Comparison of ENCODE assay signal across 13 mouse cellular contexts in genomic region chr6:72292972-72293651, GRCm38 (mm10). TPM values are rescaled to one million over a fixed set of nuclear protein-coding genes. Genes with fewer than 3 reads are reported as not detected.
DNase-seq lines count a peak whose midpoint lies in the region; ATAC-seq and TF ChIP-seq lines count a peak whose summit lies in the region.
"Had no signal": no experiment of that assay in that cellular context is flagged by ENCODE, and none has a peak within 500 bp of the region (broad histone marks: within the 10 kb centered on the region; RNA-seq: fewer than 3 reads in every experiment).

No protein-coding gene starts in this region.

- H3K4me1 ChIP-seq in megakaryocyte, embryonic 14.5 days, result peaks cover 71% of the 10 kb centered on the region
- peaks cover 18% of the 10 kb centered on the region; the same call in 1 of the 2 replicates for H3K4me1 ChIP-seq in liver, embryonic 13.5 days (replicated peaks)
- H3K4me1 ChIP-seq in stomach, postnatal 0 days (replicated peaks; ENCODE audit: control insufficient read depth, insufficient read depth), result no peaks in the 10 kb centered on the region

- TF ChIP-seq CTCF in stomach, postnatal 0 days (IDR thresholded peaks at IDR 0.05; ENCODE audit: low read depth), result no peak

- DNase-seq in kidney, adult 11 months, result peak; percentile 71
- DNase-seq in liver, embryonic 13.5 days, result no peak
- peak; percentile 73 for DNase-seq in stomach, postnatal 0 days (ENCODE audit: low spot score)
- DNase-seq in adrenal gland, adult 18-20 months (ENCODE audit: low spot score in 2 of 2), result no peak
- no peak for DNase-seq in gastrocnemius, postnatal 14 days
- DNase-seq: adrenal gland, adult 2 months; cerebellum, adult 11-12 months had no signal

- H3K9ac ChIP-seq in liver, embryonic 13.5 days, result no peak overlapping the region
- H3K9ac ChIP-seq in stomach, postnatal 0 days (ENCODE audit: low read length), result no peak overlapping the region

- 29% methylated on average over 12 of the region's 12 CpGs for WGBS in liver, embryonic 13.5 days (ENCODE audit: insufficient replicate concordance)
- 33% methylated on average over 12 of the region's 12 CpGs for WGBS in stomach, postnatal 0 days

- H3K9me3 ChIP-seq in megakaryocyte, embryonic 14.5 days, result peaks cover 6% of the 10 kb centered on the region; the same call in 1 of the 2 replicates
- H3K9me3 ChIP-seq in liver, embryonic 13.5 days (replicated peaks), result no peaks in the 10 kb centered on the region
- H3K9me3 ChIP-seq in stomach, postnatal 0 days (ENCODE audit: control insufficient read depth, low read length), result no peaks in the 10 kb centered on the region

- H3K27me3 ChIP-seq in megakaryocyte, embryonic 14.5 days (replicated peaks), result no peaks in the 10 kb centered on the region
- H3K27me3 ChIP-seq in liver, embryonic 13.5 days, result peaks cover 35% of the 10 kb centered on the region
- no peaks in the 10 kb centered on the region for H3K27me3 ChIP-seq in stomach, postnatal 0 days (ENCODE audit: control insufficient read depth, insufficient read depth, low read length)

- no peak for ATAC-seq in megakaryocyte, adult 5-6 weeks (ENCODE audit: poor library complexity, severe bottlenecking)
- ATAC-seq in liver, embryonic 13.5 days (ENCODE audit: low read depth), result peak; percentile 60
- ATAC-seq in stomach, postnatal 0 days (ENCODE audit: low FRiP score, low TSS enrichment), result peak; percentile 92
- ATAC-seq: hindbrain, embryonic 16.5 days had no signal

- intact Hi-C loops in gastrocnemius, postnatal 14 days (cut with DNase I; ENCODE audit: low total_unique reads), result no loop called here

- peak overlapping the region; percentile 67 for H3K27ac ChIP-seq in liver, embryonic 13.5 days
- H3K27ac ChIP-seq in stomach, postnatal 0 days (replicated peaks), result peak overlapping the region; percentile 78

- no peak for TF ChIP-seq EP300 in stomach, postnatal 0 days (optimal IDR thresholded peaks at IDR 0.05)

- H3K36me3 ChIP-seq in megakaryocyte, embryonic 14.5 days (replicated peaks; ENCODE audit: low read length), result no peaks in the 10 kb centered on the region
- no peaks in the 10 kb centered on the region for H3K36me3 ChIP-seq in liver, embryonic 13.5 days
- no peaks in the 10 kb centered on the region for H3K36me3 ChIP-seq in stomach, postnatal 0 days (ENCODE audit: control insufficient read depth, insufficient read depth, low read length)

- H3K4me3 ChIP-seq in megakaryocyte, embryonic 14.5 days (replicated peaks), result peak overlapping the region; percentile 66
- no peak overlapping the region for H3K4me3 ChIP-seq in liver, embryonic 13.5 days (replicated peaks)
- no peak overlapping the region for H3K4me3 ChIP-seq in stomach, postnatal 0 days (ENCODE audit: low read depth, low read length)

- H3K4me2 ChIP-seq in liver, embryonic 13.5 days, result no peak overlapping the region
- no peak overlapping the region for H3K4me2 ChIP-seq in stomach, postnatal 0 days (replicated peaks; ENCODE audit: low read depth)

RNA-seq across cellular contexts. Expression of gene Sftpb, which starts 11.3 kb away (rescaled TPM):
- polyA plus RNA-seq in megakaryocyte, embryonic 14.5 days (2012; ENCODE audit: insufficient read depth, low replicate concordance), result 2.7 and 3.5 TPM in 2 replicates
- 0.60 TPM in 1 of 2 replicates, not detected in the other for total RNA-seq in megakaryocyte, adult 5-6 weeks (2015)
- not detected in 2 replicates for total RNA-seq in megakaryocyte, adult 5-6 weeks (2017)
- not detected in 2 replicates for polyA plus RNA-seq in liver, embryonic 13.5 days (2015; fragmentation: Nextera tagmentation; extraction: Ambion mirVana)
- polyA plus RNA-seq in stomach, postnatal 0 days (2015; fragmentation: Nextera tagmentation; extraction: Ambion mirVana), result not detected in 2 replicates
- total RNA-seq in adrenal gland, adult 18-20 months (2021), result not detected
- total RNA-seq in gastrocnemius, postnatal 14 days (2021), result not detected
- total RNA-seq: adrenal gland, adult 2 months; ES-E14 had no signal
- polyA plus RNA-seq: embryonic facial prominence, embryonic 11.5 days; limb, embryonic 11.5 days had no signal

RNA-seq across cellular contexts. Expression of gene Usp39, which starts 51.9 kb away (rescaled TPM):
- 6.4 and 27.8 TPM in 2 replicates for polyA plus RNA-seq in megakaryocyte, embryonic 14.5 days (2012; ENCODE audit: insufficient read depth, low replicate concordance)
- total RNA-seq in megakaryocyte, adult 5-6 weeks (2015), result 36.8 and 42.1 TPM in 2 replicates
- total RNA-seq in megakaryocyte, adult 5-6 weeks (2017), result 71.7 and 77.1 TPM in 2 replicates
- 52.6 and 60.6 TPM in 2 replicates for polyA plus RNA-seq in liver, embryonic 13.5 days (2015; fragmentation: Nextera tagmentation; extraction: Ambion mirVana)
- 20.1 and 21.0 TPM in 2 replicates for polyA plus RNA-seq in stomach, postnatal 0 days (2015; fragmentation: Nextera tagmentation; extraction: Ambion mirVana)
- 10 to 100 TPM; 30.9 to 31.7 TPM for total RNA-seq in adrenal gland, adult 18-20 months (2021)
- total RNA-seq in gastrocnemius, postnatal 14 days (2021), result 10 to 100 TPM; 16.7 to 17.2 TPM

RNA-seq across cellular contexts. Expression of gene 0610030E20Rik, which starts 54.0 kb away (rescaled TPM):
- polyA plus RNA-seq in megakaryocyte, embryonic 14.5 days (2012; ENCODE audit: insufficient read depth, low replicate concordance), result 3.9 and 10.7 TPM in 2 replicates
- total RNA-seq in megakaryocyte, adult 5-6 weeks (2015), result 34.0 and 40.5 TPM in 2 replicates
- total RNA-seq in megakaryocyte, adult 5-6 weeks (2017), result 26.7 and 30.7 TPM in 2 replicates
- 14.5 and 17.7 TPM in 2 replicates for polyA plus RNA-seq in liver, embryonic 13.5 days (2015; fragmentation: Nextera tagmentation; extraction: Ambion mirVana)
- 19.6 and 20.5 TPM in 2 replicates for polyA plus RNA-seq in stomach, postnatal 0 days (2015; fragmentation: Nextera tagmentation; extraction: Ambion mirVana)
- total RNA-seq in adrenal gland, adult 18-20 months (2021), result 10 to 100 TPM; 24.2 to 33.2 TPM
- total RNA-seq in gastrocnemius, postnatal 14 days (2021), result 10 to 100 TPM; 11.4 TPM

RNA-seq across cellular contexts. Expression of gene Atoh8, which starts 57.7 kb away (rescaled TPM):
- 51.0 and 108 TPM in 2 replicates for polyA plus RNA-seq in megakaryocyte, embryonic 14.5 days (2012; ENCODE audit: insufficient read depth, low replicate concordance)
- 0.22 TPM in 1 of 2 replicates, not detected in the other for total RNA-seq in megakaryocyte, adult 5-6 weeks (2015)
- 0.51 TPM in 1 of 2 replicates, not detected in the other for total RNA-seq in megakaryocyte, adult 5-6 weeks (2017)
- polyA plus RNA-seq in liver, embryonic 13.5 days (2015; fragmentation: Nextera tagmentation; extraction: Ambion mirVana), result 0.86 and 1.1 TPM in 2 replicates
- polyA plus RNA-seq in stomach, postnatal 0 days (2015; fragmentation: Nextera tagmentation; extraction: Ambion mirVana), result 5.5 and 6.0 TPM in 2 replicates
- total RNA-seq in adrenal gland, adult 18-20 months (2021), result 1 to 10 TPM; 2.9 to 3.7 TPM
- total RNA-seq in gastrocnemius, postnatal 14 days (2021), result 1 to 10 TPM; 5.3 to 7.1 TPM

Comparison
In these comparisons a context has a peak if more than half of its experiments do, and no peak if none do; other contexts are left out.
1. DNase-seq: peak in kidney, adult 11 months (single experiment) and stomach, postnatal 0 days (single experiment); none in liver, embryonic 13.5 days (single experiment), adrenal gland, adult 18-20 months (0 of 2) and gastrocnemius, postnatal 14 days (single experiment).